Mouse (Mus musculus) E14TG2a.4 (cell line): ENCODE results near the gene Fbxo33.
"Not testable (repeated sequence)": the region's sequence is repeated elsewhere in the genome, so short reads cannot be mapped to it uniquely, and the experiment has no call there.

ENCODE experiments used
- CTCF ChIP-seq: conservative IDR thresholded peaks from 2 replicates; pipeline ENCODE4 v1.5.1; 2014; ENCODE audit warnings: low read length
- POU5F1 ChIP-seq: IDR thresholded peaks from 2 replicates; pipeline ENCODE4 v1.6.1; 2014; ENCODE audit warnings: low read length, borderline replicate concordance

DNA sequence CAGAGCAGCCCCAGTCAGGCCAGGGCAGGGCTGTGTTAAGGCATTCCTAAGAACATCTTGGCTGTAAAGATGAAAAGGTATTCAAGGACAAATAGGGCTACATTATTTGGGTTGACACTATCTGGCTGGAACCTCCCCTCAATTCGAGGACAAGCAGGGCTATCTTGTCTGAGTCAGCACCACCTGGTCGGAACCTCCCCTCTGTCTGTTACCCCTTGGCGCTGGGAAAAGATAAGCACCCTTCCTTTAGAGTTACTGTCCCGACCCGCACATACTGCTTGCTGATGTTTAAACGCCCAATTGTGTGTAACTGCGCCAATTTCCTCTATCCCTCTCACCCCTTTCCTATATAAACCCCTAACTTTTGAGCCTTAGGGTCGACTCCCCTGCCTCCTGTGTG lies 21.5 kb upstream of the Fbxo33 start:
- not testable (repeated sequence) for TF ChIP-seq CTCF, POU5F1
